Mouse (Mus musculus) forebrain, embryonic 16.5 days (tissue): ENCODE measurements around the gene 2410137M14Rik. TPM values are rescaled to one million over a fixed set of nuclear protein-coding genes. Genes with fewer than 3 reads are reported as not detected.
"Not testable (repeated sequence)": the region's sequence is repeated elsewhere in the genome, so short reads cannot be mapped to it uniquely, and the experiment has no call there.

Experiments
- ATAC-seq: fragments of 200-750 bp; cut with Nextera tagmentation; 2 replicates; pipeline ENCODE4 v1.8.0; 2017; ENCODE audit warnings: mild to moderate bottlenecking, moderate library complexity
- H3K27ac ChIP-seq: fragments of 300-500 bp; sonication (generic); 2 replicates; pipeline ENCODE4 v1.5.1; 2014; ENCODE audit warnings: low read length, control low read depth
- H3K27me3 ChIP-seq: fragments of 300-500 bp; sonication (generic); replicated peaks from 2 replicates; pipeline ENCODE4 v1.6.1; 2014; ENCODE audit warnings: low read length; ENCODE audit not compliant: control insufficient read depth, insufficient read depth
- H3K36me3 ChIP-seq: fragments of 300-500 bp; sonication (generic); 2 replicates; pipeline ENCODE4 v1.6.1; 2014; ENCODE audit not compliant: control insufficient read depth, insufficient read depth
- H3K4me1 ChIP-seq: fragments of 300-500 bp; sonication (generic); replicated peaks from 2 replicates; pipeline ENCODE4 v1.6.1; 2014; ENCODE audit warnings: low read length; ENCODE audit not compliant: control insufficient read depth, insufficient read depth
- H3K4me2 ChIP-seq: fragments of 300-500 bp; sonication (generic); 2 replicates; pipeline ENCODE4 v1.6.1; 2014; ENCODE audit warnings: mild to moderate bottlenecking, low read length, control low read depth
- H3K4me3 ChIP-seq: fragments of 300-500 bp; sonication (generic); replicated peaks from 2 replicates; pipeline ENCODE4 v1.5.1; 2014; ENCODE audit warnings: mild to moderate bottlenecking, low read length, control low read depth
- H3K9ac ChIP-seq: fragments of 300-500 bp; sonication (generic); replicated peaks from 2 replicates; pipeline ENCODE4 v1.6.1; 2014; ENCODE audit warnings: low read depth, low read length, control low read depth
- H3K9me3 ChIP-seq: fragments of 300-500 bp; sonication (generic); 2 replicates; pipeline ENCODE4 v1.6.1; 2016; ENCODE audit warnings: low read length; ENCODE audit not compliant: control insufficient read depth
- WGBS: fragments of 180-500 bp; shearing (Covaris S2); extraction: QIAGEN DNeasy Blood & Tissue Kit; methylation state at CpG from one replicate; pipeline ENCODE4 v1.1.7; 2014; 5-methylcytosine and 5-hydroxymethylcytosine counted together
- polyA plus RNA-seq: library from polyadenylated mRNA; unstranded; fragments of >200 nt; fragmentation: Nextera tagmentation; extraction: Ambion mirVana; gene quantifications from 2 replicates; pipeline ENCODE4 v1.2.1, GENCODE M21; 2015

The 2410137M14Rik gene
- polyA plus RNA-seq, 1 experiment from 2014 or later: 0.25 TPM

- no peak for ATAC-seq
- H3K27me3 ChIP-seq: no peaks in the 10 kb centered on the region
- no peaks in the 10 kb centered on the region for H3K36me3 ChIP-seq
- H3K4me3 ChIP-seq: no peak overlapping the region
- no peaks in the 10 kb centered on the region for H3K9me3 ChIP-seq
- no peak overlapping the region for H3K9ac ChIP-seq
- H3K27ac ChIP-seq: no peak overlapping the region
- WGBS: 29% methylated on average over 7 of the region's 7 CpGs
- H3K4me1 ChIP-seq: no peaks in the 10 kb centered on the region
- H3K4me2 ChIP-seq: no peak overlapping the region
These were observed 16.1 kb upstream of the 2410137M14Rik start for GRCm38 (mm10) chr17:36997033-36997735.

GRCm38 (mm10) chr17:36995448-36995847 is 14.4 kb upstream of the 2410137M14Rik start:
- 49% methylated on average over 3 of the region's 3 CpGs for WGBS
- Histone ChIP-seq H3K4me2 (no peak overlapping the region), H3K27me3 (no peaks in the 10 kb centered on the region), H3K9ac (no peak overlapping the region), H3K4me1 (no peaks in the 10 kb centered on the region), H3K36me3 (no peaks in the 10 kb centered on the region), H3K4me3 (no peak overlapping the region), H3K27ac (no peak overlapping the region), H3K9me3 (no peaks in the 10 kb centered on the region)
- no peak for ATAC-seq

DNA sequence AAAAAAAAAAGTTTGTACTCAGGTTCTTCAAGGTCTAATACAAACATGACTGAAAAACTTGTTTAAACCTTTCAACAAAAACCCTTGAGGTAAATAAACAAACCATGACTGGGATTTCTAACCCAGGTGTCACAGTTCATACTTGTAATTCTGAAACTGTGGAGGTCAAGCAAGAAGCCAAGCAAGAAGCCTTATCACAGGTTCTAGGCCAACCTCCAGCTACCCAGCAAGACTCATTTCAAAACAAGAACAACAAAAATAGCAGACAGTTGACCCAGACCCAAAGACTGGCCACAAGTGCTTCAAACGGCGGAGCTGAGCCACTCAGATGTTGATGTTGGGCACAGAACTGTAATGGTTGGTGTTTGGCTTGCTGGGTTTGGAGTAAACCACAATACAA is 13.5 kb upstream of the 2410137M14Rik start:
- H3K9ac ChIP-seq: no peak overlapping the region
- H3K4me3 ChIP-seq: no peak overlapping the region
- 95% methylated on average over 2 of the region's 2 CpGs for WGBS
- no peak overlapping the region for H3K4me2 ChIP-seq
- no peaks in the 10 kb centered on the region for H3K9me3 ChIP-seq
- no peak for ATAC-seq
- no peaks in the 10 kb centered on the region for H3K4me1 ChIP-seq
- no peak overlapping the region for H3K27ac ChIP-seq
- no peaks in the 10 kb centered on the region for H3K36me3 ChIP-seq
- peaks cover 2% of the 10 kb centered on the region; the same call in 1 of the 2 replicates for H3K27me3 ChIP-seq

- Histone ChIP-seq H3K27me3 (peaks cover 8% of the 10 kb centered on the region), H3K9me3 (no peaks in the 10 kb centered on the region), H3K4me2 (no peak overlapping the region), H3K4me3 (no peak overlapping the region), H3K9ac (no peak overlapping the region), H3K27ac (no peak overlapping the region), H3K36me3 (no peaks in the 10 kb centered on the region), H3K4me1 (no peaks in the 10 kb centered on the region)
- 89% methylated on average over 4 of the region's 4 CpGs for WGBS
- ATAC-seq: no peak
These were observed 12.8 kb upstream of the 2410137M14Rik start for GRCm38 (mm10) chr17:36993770-36994325.

GRCm38 (mm10) chr17:36992336-36993104 is 11.5 kb upstream of the 2410137M14Rik start:
- Histone ChIP-seq H3K4me1 (no peaks in the 10 kb centered on the region), H3K4me3 (no peak overlapping the region), H3K27ac (no peak overlapping the region), H3K9me3 (no peaks in the 10 kb centered on the region), H3K27me3 (peaks cover 16% of the 10 kb centered on the region), H3K9ac (no peak overlapping the region), H3K36me3 (no peaks in the 10 kb centered on the region), H3K4me2 (no peak overlapping the region)
- no peak for ATAC-seq
- 78% methylated on average over 3 of the region's 3 CpGs for WGBS

DNA sequence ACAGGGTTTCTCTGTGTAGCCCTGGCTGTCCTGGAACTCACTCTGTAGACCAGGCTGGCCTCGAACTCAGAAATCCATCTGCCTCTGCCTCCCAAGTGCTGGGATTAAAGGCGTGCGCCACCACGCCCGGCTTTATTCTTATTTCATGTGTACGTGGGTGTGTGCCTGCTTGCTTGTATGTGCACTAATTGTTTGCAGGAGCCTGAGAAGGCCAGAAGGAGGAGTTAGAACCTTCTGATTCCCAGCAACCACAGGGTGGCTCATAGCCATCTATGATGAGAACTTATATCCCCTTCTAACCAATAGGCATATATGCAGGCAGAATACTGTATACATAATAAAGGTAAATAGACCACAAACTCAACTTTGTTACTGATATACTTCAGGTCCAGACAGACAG is 9.6 kb upstream of the 2410137M14Rik start:
- H3K27ac ChIP-seq, ATAC-seq, H3K4me3 ChIP-seq, H3K9me3 ChIP-seq, H3K36me3 ChIP-seq, H3K4me2 ChIP-seq, H3K9ac ChIP-seq, H3K4me1 ChIP-seq: not testable (repeated sequence)
- WGBS: 89% methylated on average over 5 of the region's 6 CpGs
- H3K27me3 ChIP-seq: peaks cover 19% of the 10 kb centered on the region

GRCm38 (mm10) chr17:36989437-36989836 is 8.4 kb upstream of the 2410137M14Rik start, which contains the start of gene H2-M5:
Gene H2-M5 (minus strand): TSS chr17:36989537.
- 20% methylated on average over 5 of the region's 5 CpGs for WGBS
- no peak within 1 kb of the TSS for H3K9ac ChIP-seq
- H3K27ac ChIP-seq: no peak within 1 kb of the TSS
- no peak for ATAC-seq
- H3K27me3 ChIP-seq: peaks cover 19% of the 10 kb centered on the region
- H3K4me3 ChIP-seq: 0 out of 2 replicates have a peak within 1 kb of the TSS, but pooled peaks have one; percentile 9
- no peaks in the 10 kb centered on the region for H3K9me3 ChIP-seq
- H3K36me3 ChIP-seq: no peaks in the 10 kb centered on the region
- no peaks in the 10 kb centered on the region for H3K4me1 ChIP-seq
- peak within 1 kb of the TSS; percentile 5; the same call in 1 of the 2 replicates for H3K4me2 ChIP-seq

GRCm38 (mm10) chr17:36988475-36988874 is 7.4 kb upstream of the 2410137M14Rik start:
- H3K9ac ChIP-seq: no peak overlapping the region
- no peak overlapping the region for H3K27ac ChIP-seq
- H3K4me1 ChIP-seq: no peaks in the 10 kb centered on the region
- peak overlapping the region; percentile 5; the same call in 1 of the 2 replicates for H3K4me2 ChIP-seq
- H3K36me3 ChIP-seq: no peaks in the 10 kb centered on the region
- WGBS: 6% methylated on average over 24 of the region's 24 CpGs
- no peaks in the 10 kb centered on the region for H3K9me3 ChIP-seq
- 0 out of 2 replicates have a peak, but pooled peaks have one; percentile 12 for ATAC-seq
- H3K27me3 ChIP-seq: peaks cover 19% of the 10 kb centered on the region
- H3K4me3 ChIP-seq: 0 out of 2 replicates have a peak overlapping the region, but pooled peaks have one; percentile 9
